Mouse (Mus musculus) ES-Bruce4 (cell line): Measurements from ENCODE around the gene Fmnl2. TPM values are rescaled to one million over a fixed set of nuclear protein-coding genes. Genes with fewer than 3 reads are reported as not detected.

Source experiments
- H3K27ac ChIP-seq: 2 replicates; pipeline ENCODE4 v1.5.1; 2012; ENCODE audit warnings: low read length, inconsistent platforms; ENCODE audit not compliant: insufficient read depth
- H3K27me3 ChIP-seq: 2 replicates; pipeline ENCODE4 v1.6.1; 2012; ENCODE audit warnings: mild to moderate bottlenecking, low read length, inconsistent platforms; ENCODE audit not compliant: control insufficient read depth, poor library complexity, insufficient read depth, severe bottlenecking
- H3K36me3 ChIP-seq: 2 replicates; pipeline ENCODE4 v1.6.1; 2012; ENCODE audit warnings: inconsistent platforms, mild to moderate bottlenecking, low read length, moderate library complexity; ENCODE audit not compliant: control insufficient read depth, poor library complexity, insufficient read depth, severe bottlenecking
- H3K4me1 ChIP-seq: one replicate; pipeline ENCODE4 v1.8.1; 2011; ENCODE audit warnings: low read length; ENCODE audit not compliant: control insufficient read depth, insufficient read depth
- H3K4me3 ChIP-seq: 2 replicates; pipeline ENCODE4 v1.5.1; 2011; ENCODE audit warnings: low read depth, mild to moderate bottlenecking, low read length
- H3K9ac ChIP-seq: 2 replicates; pipeline ENCODE4 v1.6.1; 2012; ENCODE audit warnings: low read depth, mild to moderate bottlenecking, inconsistent platforms; ENCODE audit not compliant: poor library complexity, severe bottlenecking
- H3K9me3 ChIP-seq: replicated peaks from 2 replicates; pipeline ENCODE4 v1.6.1; 2012; ENCODE audit warnings: mild to moderate bottlenecking, low read length, inconsistent platforms; ENCODE audit not compliant: control insufficient read depth, poor library complexity, insufficient read depth, severe bottlenecking
- CTCF ChIP-seq: IDR thresholded peaks from one replicate; pipeline ENCODE4 v1.8.1; 2011; ENCODE audit warnings: low read depth, low read length
- EP300 ChIP-seq: IDR thresholded peaks from 2 replicates; pipeline ENCODE4 v1.6.1; 2011; ENCODE audit warnings: low read depth, low read length; ENCODE audit not compliant: insufficient read depth
- POLR2A ChIP-seq: IDR thresholded peaks from one replicate; pipeline ENCODE4 v1.8.1; 2011; ENCODE audit warnings: low read length; ENCODE audit not compliant: insufficient read depth
- polyA plus RNA-seq: library from polyadenylated mRNA; stranded (reverse); fragments of >200 nt; gene quantifications from 2 replicates; pipeline ENCODE4 v1.2.4, GENCODE M21; 2011; ENCODE audit warnings: low read depth; ENCODE audit not compliant: missing spikeins, insufficient read depth, insufficient read length

Fmnl2 gene
- polyA plus RNA-seq, 1 experiment: 55.7 TPM

DNA sequence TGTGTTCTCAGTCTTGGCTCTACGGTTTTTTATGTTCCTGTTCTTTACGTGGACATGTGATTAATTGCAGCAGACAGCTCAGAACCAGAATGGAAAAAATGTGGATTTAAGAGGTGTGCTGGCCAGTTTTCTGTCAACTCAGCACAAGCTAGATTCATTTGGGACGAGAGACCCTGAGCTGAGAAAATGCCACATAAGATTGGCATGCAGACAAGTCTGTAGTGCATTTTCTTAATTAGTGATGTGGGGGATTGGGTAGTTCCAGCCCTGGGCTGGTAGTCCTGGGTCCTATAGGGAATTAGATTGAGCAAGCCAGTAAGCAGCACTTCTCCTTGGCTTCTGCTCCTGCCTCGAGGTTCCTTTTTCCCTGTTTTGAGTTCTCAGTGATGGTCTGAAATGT, 26.4 kb downstream of the Fmnl2 start:
- Histone ChIP-seq H3K9me3 (no peaks in the 10 kb centered on the region), H3K27me3 (no peaks in the 10 kb centered on the region), H3K4me1 (no peaks in the 10 kb centered on the region), H3K9ac (no peak overlapping the region), H3K36me3 (no peaks in the 10 kb centered on the region), H3K27ac (no peak overlapping the region), H3K4me3 (no peak overlapping the region)
- TF ChIP-seq CTCF (no peak), EP300 (no peak), POLR2A (no peak)

DNA sequence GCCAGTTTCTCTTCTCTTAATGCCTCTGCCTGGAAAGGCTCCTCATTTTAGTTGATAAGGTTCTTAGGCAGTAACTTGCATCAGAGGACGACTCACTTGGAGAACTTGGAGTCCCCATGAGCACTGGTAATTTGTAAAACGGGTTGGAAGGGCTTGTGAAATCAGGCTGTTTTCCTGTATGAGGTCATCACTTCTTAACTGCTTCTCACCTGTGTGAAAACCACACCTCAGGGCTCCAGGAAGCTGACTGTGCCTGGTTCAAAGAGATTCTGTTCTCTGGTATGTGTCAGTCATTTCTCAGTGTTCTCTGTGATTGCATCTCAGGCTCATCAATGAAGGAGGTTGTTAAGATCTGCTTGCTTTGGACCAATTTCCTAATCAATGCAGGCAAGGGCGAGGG, 27.4 kb downstream of the Fmnl2 start:
- no peaks in the 10 kb centered on the region for H3K9me3 ChIP-seq
- no peaks in the 10 kb centered on the region for H3K4me1 ChIP-seq
- no peaks in the 10 kb centered on the region for H3K36me3 ChIP-seq
- H3K9ac ChIP-seq: no peak overlapping the region
- H3K27ac ChIP-seq: no peak overlapping the region
- no peaks in the 10 kb centered on the region for H3K27me3 ChIP-seq
- no peak for TF ChIP-seq EP300
- no peak for TF ChIP-seq CTCF
- no peak for TF ChIP-seq POLR2A
- H3K4me3 ChIP-seq: no peak overlapping the region

DNA sequence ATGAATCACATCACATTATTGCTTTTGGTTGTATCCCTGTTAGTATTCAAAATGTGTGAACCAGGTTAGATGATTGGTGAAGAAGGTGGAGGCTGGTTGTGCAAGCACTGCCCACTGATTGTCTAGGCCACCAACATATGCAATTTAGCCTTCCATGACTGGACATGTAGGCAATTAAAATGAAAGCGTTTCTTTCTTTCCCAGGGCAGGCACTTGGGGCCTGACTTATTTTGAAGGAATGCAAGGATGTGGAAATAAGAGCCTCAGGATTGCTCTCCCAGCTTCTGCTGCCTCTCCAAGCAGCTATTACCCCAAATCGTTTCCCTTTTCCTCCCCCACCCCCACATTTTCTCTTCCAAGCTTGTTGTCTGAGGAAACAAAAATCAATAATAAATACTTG, 29.6 kb downstream of the Fmnl2 start:
- Histone ChIP-seq H3K27ac (no peak overlapping the region), H3K27me3 (no peaks in the 10 kb centered on the region), H3K4me3 (no peak overlapping the region), H3K9ac (no peak overlapping the region), H3K9me3 (no peaks in the 10 kb centered on the region), H3K4me1 (no peaks in the 10 kb centered on the region), H3K36me3 (no peaks in the 10 kb centered on the region)
- TF ChIP-seq EP300 (no peak), CTCF (no peak), POLR2A (no peak)

DNA sequence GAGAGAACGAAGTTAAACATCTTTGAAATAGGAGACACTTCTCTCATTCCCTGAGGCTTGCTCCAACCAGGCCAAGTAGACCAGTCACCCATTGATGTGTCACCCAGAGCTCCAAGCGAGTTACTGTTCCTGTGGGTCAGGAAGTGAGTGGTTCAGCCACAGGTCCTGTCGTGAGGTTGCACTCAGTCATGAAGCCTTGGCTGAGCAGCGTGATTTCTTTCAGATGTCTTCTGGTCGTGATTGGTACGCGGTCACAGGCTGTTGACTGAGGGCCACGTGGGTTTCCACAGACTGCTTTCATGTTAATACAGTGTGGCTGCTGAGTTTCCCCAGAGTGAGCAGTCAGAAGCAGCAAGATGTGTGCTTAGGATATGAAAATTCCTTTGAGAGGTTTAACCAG, 33.5 kb downstream of the Fmnl2 start:
- no peak overlapping the region for H3K9ac ChIP-seq
- H3K9me3 ChIP-seq: no peaks in the 10 kb centered on the region
- TF ChIP-seq EP300 (no peak), CTCF (no peak), POLR2A (no peak)
- H3K27ac ChIP-seq: no peak overlapping the region
- no peaks in the 10 kb centered on the region for H3K27me3 ChIP-seq
- no peaks in the 10 kb centered on the region for H3K36me3 ChIP-seq
- no peaks in the 10 kb centered on the region for H3K4me1 ChIP-seq
- no peak overlapping the region for H3K4me3 ChIP-seq

DNA sequence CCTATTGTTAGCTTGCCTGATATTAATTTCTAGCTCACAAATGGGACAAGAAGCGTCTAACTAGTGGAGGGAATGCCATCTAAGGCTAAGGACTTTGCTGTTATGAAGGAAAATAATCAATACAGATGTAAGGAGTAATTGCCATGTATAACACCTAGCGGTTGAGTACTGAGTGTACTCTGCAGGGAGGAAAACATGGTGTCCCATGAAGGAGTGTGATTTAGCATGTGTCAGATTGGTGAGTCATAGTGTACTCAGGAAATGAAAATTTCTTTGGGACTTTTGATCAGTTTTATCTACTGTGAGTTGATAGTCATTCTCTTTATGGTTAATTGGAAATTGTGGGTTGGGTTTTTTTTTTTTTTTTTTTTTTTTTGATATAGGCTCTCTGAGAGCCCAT, 34.1 kb downstream of the Fmnl2 start:
- Histone ChIP-seq H3K27me3 (no peaks in the 10 kb centered on the region), H3K4me3 (no peak overlapping the region)
- no peak for TF ChIP-seq CTCF
- TF ChIP-seq POLR2A: no peak
- TF ChIP-seq EP300: no peak

DNA sequence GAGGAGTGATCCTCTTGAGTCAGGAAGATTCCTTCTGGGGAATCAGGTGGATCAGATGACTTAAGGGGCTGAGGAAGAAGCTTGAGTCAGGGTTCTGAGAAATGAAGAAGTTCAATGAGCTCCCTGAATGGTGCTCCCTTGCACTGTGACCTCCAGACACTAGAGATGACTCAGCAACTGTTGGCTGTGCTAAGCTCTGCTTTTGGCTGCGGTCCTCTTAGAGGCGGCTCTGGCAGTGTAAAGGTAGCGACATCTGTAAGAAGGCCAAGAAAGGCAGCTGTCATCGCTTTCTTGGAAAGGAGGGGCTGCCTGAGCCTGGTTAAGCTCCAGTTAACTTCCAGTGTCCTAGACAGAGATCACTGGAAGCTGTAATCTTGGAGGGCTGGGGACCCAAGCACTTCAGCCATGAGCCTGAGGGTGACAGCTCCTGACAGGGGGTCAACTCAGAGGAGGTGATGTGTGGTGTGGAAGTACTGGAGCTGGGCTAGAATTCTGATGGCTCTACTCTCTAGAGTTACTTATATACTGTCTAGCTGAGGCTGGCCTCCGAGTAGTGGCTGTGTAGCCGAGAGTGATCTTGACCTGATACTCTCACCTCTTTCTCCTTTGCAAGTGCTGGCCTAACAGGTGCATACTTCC, 37.4 kb downstream of the Fmnl2 start:
- H3K4me3 ChIP-seq: no peak overlapping the region
- H3K9ac ChIP-seq: no peak overlapping the region
- H3K27ac ChIP-seq: no peak overlapping the region
- H3K27me3 ChIP-seq: no peaks in the 10 kb centered on the region
- no peaks in the 10 kb centered on the region for H3K36me3 ChIP-seq
- H3K9me3 ChIP-seq: no peaks in the 10 kb centered on the region
- peaks cover 2% of the 10 kb centered on the region for H3K4me1 ChIP-seq
- TF ChIP-seq CTCF (no peak), POLR2A (no peak), EP300 (no peak)

More for the DNA sequence above, 34.1 kb downstream of the Fmnl2 start:
- H3K9ac ChIP-seq: no peak overlapping the region
- no peaks in the 10 kb centered on the region for H3K4me1 ChIP-seq
- no peaks in the 10 kb centered on the region for H3K9me3 ChIP-seq
- H3K36me3 ChIP-seq: no peaks in the 10 kb centered on the region
- no peak overlapping the region for H3K27ac ChIP-seq
